Mouse (Mus musculus): Measurements from ENCODE around the gene Pik3cd.

The Pik3cd gene

GRCm38 (mm10) chr4:149604518-149604917 lies 97.9 kb downstream of the Pik3cd start:
- no peak for DNase-seq

- DNase-seq: no peak
These were observed 98.5 kb downstream of the Pik3cd start for GRCm38 (mm10) chr4:149603860-149604259.

DNA sequence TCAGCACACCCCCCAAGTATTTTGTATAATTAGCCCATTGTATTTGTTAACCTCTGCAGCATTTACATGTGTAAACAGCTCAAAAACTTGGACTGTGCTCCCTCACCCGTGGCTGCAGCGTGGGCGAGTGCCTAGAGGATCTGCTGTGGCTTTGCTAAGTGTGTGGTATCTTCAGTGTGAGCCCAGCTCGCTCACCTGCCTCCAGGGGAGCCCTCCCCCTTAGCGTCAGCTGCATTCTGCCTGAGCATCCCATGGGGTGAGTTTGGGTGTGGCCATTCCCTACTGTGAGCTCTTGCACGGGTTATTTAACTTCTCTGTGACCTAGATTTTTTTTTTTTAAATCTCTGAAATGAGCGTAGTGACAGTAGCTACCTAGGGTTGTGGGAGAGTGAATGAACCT lies 100.1 kb downstream of the Pik3cd start:
- no peak for DNase-seq

GRCm38 (mm10) chr4:149601484-149601883 lies 100.9 kb downstream of the Pik3cd start:
- no peak for DNase-seq

- no peak for DNase-seq
These were observed 102.2 kb downstream of the Pik3cd start for GRCm38 (mm10) chr4:149600130-149600529.

GRCm38 (mm10) chr4:149599549-149599948 lies 102.8 kb downstream of the Pik3cd start:
- DNase-seq: no peak
